Mouse (Mus musculus) right cerebral cortex, postnatal 4 days (tissue): Measurements from ENCODE around the gene Grik3.

ENCODE experiments used
- DNase-seq: peaks from one replicate; pipeline ENCODE4 v3.0.0-alpha.2; 2022

Gene Grik3

DNA sequence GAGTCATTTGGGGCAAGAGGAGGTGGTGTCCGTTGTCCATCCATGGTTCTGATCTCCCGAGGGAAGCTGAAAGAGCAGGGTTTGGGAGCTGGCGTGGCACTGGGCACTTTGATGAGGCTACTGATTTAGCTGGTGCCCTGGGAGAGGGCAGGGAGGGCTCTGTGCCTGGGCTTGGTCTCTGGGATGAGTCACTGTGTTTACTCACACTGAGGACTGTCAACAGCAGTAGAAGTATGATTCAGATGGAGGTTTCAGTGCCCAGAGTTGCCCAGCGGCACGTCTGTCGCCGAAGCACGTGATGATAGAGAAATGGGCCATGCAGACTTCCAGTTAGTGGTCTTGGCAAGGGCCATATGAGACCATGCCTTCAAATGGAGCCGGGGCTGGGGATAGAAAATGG, 63.3 kb downstream of the Grik3 start:
- no peak for DNase-seq

DNA sequence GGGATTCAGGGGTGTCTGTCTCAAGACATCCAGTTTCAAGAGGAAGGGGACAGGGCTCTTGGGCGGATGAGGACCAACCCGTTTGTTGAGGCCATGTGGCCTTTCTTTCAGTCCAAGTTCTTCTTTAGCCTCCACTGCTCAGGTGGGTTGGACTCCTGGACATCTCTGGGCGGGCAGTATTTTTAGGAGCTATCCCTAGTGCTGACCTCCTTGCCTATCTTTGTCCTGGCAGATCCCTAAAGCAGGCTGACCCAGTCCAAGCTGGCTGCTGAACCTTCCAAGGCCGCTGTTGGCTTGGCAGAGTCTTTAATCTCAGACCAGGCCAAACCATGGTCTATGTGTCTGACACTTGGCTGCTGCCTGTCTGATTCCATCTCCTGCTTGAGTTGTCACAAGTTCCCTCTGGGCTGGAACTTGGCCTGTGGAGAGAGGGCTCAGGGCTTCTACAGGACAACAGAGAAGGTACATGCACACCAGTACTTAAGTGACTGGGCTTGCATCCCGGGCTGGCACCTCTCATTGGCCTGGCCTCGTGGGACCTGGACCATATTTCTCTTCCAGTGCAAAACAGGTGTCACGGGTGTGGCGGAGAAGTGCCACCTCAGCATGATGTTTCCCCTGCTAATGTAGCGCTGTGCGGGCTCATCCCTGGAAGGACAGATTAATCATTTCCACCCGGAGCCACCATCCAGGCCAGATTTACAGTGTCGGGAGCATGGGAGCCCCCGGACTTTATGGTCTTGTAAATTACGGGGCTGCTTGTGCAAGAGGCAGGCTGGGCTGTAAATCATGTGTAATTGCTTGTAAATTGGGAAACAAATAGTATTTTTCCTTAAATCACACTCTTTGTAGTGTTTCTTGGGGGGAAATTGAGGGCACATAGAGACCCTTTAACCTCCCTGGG, 66.2 kb downstream of the Grik3 start:
- DNase-seq, result no peak

GRCm38 (mm10) chr4:125559564-125559963, 69.1 kb downstream of the Grik3 start:
- no peak for DNase-seq

DNA sequence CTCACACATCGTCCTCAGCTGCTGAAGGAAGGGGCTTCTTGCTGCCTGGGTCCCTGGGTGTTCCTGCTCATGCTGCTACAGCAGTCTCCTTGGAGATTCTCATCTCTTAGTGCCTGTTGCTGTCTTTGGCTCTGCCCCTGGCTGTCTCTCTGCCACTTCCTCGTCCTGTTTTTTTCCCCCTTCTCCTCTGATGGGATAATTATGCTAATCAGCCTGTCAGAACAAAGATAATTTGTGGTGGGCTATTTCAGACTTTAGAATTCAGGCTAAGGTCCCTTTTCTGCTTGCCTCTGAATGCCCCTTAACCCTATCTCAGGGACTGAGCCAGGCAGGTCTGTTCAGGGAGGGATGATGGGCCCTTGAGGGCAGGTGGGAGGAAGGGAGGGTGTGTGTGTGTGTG, 70.3 kb downstream of the Grik3 start:
- no peak for DNase-seq

- no peak for DNase-seq
These were observed 73.1 kb downstream of the Grik3 start for GRCm38 (mm10) chr4:125563579-125563978.

GRCm38 (mm10) chr4:125564008-125564710, 73.7 kb downstream of the Grik3 start:
- DNase-seq, result no peak

DNA sequence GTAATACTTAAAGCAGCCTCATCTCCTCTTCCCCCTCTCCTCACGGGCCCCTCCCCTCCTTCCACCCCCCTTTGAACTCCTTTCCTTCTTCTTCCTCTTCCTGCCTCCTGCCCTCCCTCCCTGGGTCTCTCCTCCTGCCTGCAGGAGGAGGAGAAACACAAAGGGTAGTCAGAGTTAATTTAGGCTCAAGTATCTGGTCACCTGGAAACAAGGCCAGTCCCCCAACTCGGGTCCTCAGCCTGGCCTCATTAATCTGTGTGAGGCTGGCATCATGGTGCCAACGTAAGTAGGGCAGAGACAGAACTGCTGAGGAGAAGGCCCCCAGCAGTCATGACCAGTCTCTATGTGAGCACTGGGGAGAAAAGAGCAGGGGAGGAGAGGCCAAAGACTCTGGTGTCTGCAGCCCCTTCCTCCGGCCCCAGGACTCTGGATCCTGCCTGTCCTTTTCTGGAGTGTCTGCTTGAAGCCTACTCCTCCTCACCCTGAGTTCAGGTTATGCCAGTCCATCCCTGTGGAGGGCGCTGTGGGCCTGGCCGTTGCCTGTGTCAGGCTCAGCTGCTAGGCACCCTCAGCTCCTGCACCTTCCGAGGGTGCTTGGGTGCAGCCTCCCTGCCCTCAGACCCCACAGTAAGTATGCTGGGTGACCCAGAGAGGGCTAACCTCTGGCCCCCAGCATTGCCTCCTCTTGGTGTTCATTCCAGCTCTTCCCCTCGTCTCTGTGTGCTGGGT, 75.4 kb downstream of the Grik3 start:
- DNase-seq, result no peak

GRCm38 (mm10) chr4:125568210-125568609, 77.7 kb downstream of the Grik3 start:
- no peak for DNase-seq

DNA sequence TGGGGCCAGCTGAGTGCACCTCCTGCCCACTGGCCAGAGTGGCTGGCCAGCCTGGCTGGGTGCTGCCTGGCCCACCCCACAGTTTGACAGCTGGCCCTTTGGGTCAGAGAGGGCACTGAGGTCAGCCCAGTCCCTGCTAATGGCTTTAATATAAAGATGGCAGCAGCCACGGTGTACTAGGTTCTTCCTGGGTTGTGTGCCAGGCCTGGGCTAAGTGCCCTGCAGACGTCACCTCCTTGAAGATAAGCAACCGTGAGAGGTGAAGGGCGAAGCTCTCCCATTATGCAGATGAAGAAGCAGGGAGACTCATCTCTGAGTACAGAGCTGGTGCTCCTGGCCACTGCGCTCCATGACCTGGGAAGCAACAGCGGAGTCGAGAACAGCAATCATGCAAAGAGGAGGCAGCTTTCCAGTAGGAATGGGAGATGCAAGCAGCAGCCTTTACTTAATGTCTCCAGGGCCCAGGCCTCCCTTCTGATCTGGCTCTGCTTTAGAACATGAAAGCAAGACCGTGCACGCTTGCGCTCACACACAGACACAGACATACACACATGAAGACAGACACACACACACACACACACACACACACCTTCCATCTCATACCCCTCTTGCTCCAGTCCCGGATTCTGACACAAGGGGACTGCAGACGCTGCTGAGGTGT, 81.3 kb downstream of the Grik3 start:
- no peak for DNase-seq

DNA sequence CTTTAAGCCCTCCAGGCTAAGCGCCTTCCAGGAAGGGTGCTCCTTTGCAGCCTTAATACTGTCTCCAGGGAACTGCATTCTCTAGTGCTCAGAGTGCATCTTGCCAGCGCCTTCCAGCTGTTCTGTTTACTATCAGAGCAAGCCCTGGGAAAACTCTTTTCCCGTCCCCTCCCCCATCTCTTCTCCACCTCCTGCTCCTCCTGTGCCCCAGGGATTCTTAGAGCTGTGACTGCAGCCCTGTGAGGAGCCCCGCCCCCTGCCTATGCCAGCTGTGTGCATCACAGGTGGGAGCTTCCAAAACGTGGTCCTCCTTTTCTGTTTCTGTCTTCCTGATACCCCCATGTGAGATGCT, 81.8 kb downstream of the Grik3 start:
- no peak for DNase-seq

DNA sequence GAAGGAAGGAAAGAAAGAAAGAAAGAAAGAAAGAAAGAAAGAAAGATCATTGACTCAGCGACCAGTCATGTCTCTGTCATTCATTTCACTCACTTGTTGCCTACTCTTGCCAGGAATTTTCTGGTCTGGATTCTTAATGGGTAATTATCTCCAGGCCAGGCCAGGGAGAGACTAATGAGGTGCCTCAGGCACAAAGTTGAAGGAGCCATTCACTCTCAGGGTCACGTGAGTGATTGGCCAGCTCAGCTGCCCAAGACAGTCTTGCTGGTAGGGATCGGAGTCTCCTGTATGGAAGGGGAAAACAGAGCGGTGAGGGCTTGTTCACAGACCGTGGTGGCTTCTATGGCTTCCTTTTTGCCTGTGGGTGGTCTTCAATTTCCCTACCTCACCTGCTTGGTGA, 82.5 kb downstream of the Grik3 start:
- no peak for DNase-seq

DNA sequence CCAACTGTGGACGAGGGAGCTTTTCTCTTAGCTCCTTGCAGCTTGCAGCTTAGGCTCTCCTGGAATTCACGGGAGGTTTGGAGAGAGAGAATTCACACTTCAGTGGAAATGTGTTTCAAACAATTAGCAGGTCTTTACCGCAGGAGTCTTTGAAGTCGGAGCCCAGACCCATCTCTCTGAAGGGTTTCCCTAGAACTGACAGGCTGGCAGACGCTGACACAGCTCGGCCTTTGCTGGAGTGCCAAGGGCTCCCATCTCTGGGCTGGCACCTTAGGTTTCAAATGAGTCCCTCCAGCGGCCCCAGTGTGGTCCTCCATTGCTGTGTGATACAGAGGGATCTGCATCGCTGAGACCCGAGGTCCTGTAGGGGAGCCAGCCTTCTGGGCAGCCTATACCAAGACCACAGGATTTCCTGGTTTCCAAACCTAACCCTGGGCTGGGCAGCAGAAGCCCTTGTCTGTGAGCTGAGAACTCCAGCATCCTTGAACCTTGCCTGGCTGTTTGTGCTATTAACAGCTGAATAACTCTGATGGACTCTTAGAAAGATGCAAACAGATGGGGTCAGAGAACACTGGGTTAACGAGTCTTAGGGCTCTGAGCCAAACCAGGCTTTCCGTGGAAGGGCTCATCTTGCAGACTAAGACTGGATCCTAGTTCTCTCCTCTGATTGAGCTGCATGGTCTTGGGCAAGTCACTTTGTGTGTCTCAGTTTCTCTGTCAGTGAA, 83.6 kb downstream of the Grik3 start:
- DNase-seq, result no peak

- no peak for DNase-seq
These were observed 89.8 kb downstream of the Grik3 start for GRCm38 (mm10) chr4:125580336-125580735.

DNA sequence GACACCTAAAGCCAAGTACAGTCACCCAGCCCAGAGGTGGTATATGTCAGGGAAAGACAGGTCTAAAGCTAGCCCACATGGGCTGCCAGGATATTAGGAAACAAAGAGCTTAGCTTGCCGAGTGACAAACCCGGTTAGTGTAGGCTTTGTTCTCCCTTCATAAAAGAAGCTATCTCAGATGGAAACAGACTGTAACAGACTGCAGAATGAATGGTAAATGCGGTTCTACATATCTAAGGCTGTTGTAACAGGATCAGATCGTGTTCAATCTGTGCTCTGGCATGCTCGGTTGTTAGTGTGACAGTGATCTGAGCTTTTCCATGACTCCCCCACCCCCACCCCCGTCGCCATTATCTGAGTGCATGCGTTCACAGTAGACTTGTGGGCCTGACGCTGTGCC, 92.8 kb downstream of the Grik3 start:
- DNase-seq, result no peak

DNA sequence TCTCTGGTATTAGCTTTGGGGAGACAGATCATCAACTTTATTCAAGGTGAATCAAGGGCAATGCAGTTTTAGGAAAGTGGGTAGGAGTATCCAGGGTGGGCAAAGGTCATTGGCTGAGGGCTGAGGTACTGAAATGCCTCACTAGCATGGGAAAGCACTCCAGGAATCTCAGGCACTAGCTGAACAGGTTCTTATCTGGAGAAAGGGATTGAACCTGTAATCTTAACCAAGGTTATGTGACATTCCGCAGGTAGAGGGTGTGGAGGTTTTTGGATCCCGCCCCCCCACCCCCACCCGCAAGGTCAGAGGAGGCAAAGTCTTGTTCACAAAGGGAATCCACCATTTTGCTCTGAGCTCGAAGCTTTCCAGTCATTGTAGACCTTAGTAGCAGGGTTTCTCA, 93.4 kb downstream of the Grik3 start:
- DNase-seq, result no peak

GRCm38 (mm10) chr4:125584676-125585075, 94.2 kb downstream of the Grik3 start:
- DNase-seq, result no peak

DNA sequence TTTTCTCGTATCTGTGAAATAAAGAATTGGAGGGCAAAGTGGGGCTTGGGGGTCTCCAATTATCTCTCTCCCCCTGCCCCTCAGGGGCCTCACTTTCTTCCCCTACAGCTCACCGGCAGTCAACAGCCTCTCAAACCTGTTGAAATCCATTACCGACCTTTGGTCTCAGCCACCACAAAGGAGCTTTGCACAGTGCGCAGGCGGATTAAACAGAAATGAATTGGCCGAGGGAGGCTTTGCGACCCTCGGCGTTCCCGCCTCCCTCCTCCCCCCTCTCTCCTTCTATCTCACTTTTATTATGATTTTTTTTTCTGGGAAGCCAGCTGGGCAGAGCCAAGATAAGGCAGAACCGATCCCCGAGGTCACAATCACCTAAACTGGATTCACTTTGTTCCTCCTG, 97.1 kb downstream of the Grik3 start:
- no peak for DNase-seq

DNA sequence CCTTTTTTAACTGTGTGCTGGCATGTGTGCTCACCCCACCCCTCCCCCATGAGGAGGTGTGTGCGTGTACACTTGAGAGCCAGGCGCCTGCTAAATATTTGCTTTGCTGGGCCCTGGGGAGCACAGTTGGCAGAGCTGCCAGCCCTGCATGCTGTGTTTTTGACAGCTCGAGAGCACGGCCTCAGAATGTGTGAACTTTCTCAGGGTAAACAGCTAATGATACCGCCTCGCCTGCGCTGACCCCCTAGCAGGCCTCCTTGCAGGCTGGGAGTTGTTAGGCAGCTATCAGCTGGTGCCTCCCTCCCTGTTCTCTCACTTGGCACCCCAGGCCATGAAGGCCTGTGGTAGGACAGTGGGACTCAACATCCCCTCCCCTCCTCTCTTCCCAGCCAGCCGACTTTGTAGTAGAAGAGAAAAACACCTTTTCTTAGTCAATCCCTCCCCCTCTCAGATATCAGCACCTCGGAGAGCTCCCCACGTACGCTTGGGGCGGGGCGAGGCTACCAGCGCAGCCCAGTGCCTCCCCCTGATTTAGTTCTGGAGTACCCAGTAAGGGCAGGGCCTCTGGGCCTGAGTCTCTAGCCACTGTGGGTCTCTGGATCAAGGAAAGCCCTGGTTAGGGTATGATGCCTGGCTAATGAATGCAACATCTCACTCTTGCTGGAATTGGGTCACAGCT, 99.9 kb downstream of the Grik3 start:
- no peak for DNase-seq

GRCm38 (mm10) chr4:125592663-125593062, 102.2 kb downstream of the Grik3 start:
- DNase-seq, result no peak

DNA sequence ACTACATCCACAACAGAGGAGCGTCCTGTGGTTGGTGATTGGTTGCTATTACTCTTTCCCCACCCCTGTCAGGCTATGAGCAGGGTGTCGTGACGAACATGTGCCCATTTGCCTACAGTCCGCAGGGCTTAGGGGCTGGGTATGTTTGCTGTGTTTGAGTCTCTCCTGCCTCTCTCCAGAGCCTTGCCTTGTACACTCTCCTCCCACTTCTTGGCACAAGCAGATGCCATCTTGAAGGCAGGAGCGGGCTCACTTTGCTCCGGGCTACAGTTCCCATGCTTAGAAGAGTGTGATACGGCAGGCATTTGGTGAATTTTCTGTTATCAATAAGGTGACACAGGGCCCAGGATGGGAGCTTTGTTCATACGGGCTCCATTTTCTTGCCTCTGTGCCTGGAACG, 104.5 kb downstream of the Grik3 start:
- DNase-seq, result no peak

DNA sequence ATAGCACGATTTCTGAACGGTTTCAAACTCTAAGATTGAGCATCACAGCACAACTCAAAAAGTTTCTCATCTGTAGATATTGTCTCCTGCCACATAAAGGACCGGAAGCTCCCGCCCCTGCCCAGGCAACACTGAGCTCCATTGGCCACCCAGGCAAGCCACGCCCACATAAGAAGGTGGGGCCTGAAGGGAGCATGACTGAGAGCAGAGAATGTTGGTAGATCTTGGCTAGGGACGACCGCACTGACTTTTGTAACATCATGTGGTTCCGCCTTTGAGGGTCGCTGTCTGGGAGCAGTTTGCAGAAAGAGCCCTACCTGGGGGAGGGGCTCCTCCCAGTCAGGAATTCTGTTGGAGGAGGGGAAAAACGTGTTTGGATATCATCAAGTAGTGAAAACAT, 108.2 kb downstream of the Grik3 start:
- no peak for DNase-seq

- DNase-seq, result no peak
These were observed 109.1 kb downstream of the Grik3 start for GRCm38 (mm10) chr4:125599510-125600005.
